Mouse (Mus musculus) bone marrow macrophage, adult 2 months (primary cell): ENCODE results near the gene Rab5c. TPM values are rescaled to one million over a fixed set of nuclear protein-coding genes. Genes with fewer than 3 reads are reported as not detected.

Experiments
- H3K27ac ChIP-seq: 2 replicates; pipeline ENCODE4 v1.5.1; 2012; ENCODE audit warnings: low read depth, low read length; ENCODE audit not compliant: insufficient read depth
- H3K4me1 ChIP-seq: 2 replicates; pipeline ENCODE4 v1.6.1; 2012; ENCODE audit warnings: low read length; ENCODE audit not compliant: control insufficient read depth, insufficient read depth
- H3K4me3 ChIP-seq: 2 replicates; pipeline ENCODE4 v1.5.1; 2012; ENCODE audit warnings: mild to moderate bottlenecking, low read length, moderate library complexity; ENCODE audit not compliant: insufficient read depth
- CTCF ChIP-seq: IDR thresholded peaks from 2 replicates; pipeline ENCODE4 v1.5.1; 2012; ENCODE audit warnings: low read depth, mild to moderate bottlenecking, low read length, moderate library complexity
- POLR2A ChIP-seq: IDR thresholded peaks from 2 replicates; pipeline ENCODE4 v1.6.1; 2012; ENCODE audit warnings: mild to moderate bottlenecking, low read depth, low read length, borderline replicate concordance
- polyA plus RNA-seq: library from polyadenylated mRNA; stranded (reverse); fragments of >200 nt; gene quantifications from 2 replicates; pipeline ENCODE4 v1.2.4, GENCODE M21; 2012; ENCODE audit not compliant: missing spikeins, insufficient read depth, insufficient read length

Gene Rab5c
- 269 and 300 TPM in 2 replicates for polyA plus RNA-seq

DNA sequence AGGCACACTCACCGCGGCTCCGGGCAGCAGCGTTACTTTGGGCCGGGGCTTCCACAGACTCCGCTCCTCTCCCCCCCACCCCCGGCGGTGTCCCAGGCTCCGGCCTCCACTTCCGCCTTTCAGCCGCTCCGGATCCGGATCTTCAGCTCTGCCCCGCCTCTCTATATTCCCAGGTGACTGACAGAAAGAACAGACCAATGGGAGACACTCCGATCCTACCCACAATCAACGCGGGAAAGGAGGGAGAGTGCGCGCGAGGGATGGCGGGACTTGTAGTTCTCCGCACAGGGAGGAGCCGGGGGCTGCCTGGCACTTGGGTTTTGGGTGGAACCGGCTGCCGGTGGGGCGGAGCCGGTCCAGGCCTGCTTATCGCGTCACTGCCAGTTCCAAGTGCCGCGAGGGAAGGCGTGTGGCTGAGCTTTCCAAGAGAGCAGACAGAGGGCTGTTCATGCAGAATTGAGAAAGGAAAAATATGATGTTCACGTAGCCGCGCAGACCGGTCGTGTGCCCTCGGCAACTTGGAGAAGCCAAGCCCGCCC, at the start of gene Rab5c:
TSS of gene Rab5c (minus strand) at position 150 of the 539 bp plus-strand sequence.
- H3K27ac ChIP-seq: peak within 1 kb of the TSS; percentile 80
- TF ChIP-seq POLR2A: no peak
- TF ChIP-seq CTCF: no peak
- peak within 1 kb of the TSS; percentile 93 for H3K4me3 ChIP-seq
- peaks cover 20% of the 10 kb centered on the region for H3K4me1 ChIP-seq

DNA sequence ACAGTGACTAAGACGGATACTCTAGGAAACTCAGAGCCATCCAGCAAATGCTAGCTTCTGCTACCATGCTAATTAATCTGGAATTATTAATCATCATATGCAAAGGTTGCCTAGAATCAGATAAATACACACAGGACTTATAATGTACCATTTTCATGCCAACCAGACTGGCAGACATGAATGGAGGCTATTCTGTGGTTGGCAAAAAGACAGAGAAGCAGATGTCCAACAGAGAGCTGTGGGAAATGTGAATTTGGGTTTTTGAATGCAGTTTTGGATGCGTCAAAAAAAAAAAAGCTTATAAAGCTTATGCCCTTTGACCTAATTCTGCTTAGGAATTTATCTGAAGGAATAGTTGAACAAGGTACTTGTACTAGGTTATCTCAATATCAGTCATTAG, 47.8 kb upstream of the Rab5c start:
- no peak for TF ChIP-seq POLR2A
- TF ChIP-seq CTCF: no peak

DNA sequence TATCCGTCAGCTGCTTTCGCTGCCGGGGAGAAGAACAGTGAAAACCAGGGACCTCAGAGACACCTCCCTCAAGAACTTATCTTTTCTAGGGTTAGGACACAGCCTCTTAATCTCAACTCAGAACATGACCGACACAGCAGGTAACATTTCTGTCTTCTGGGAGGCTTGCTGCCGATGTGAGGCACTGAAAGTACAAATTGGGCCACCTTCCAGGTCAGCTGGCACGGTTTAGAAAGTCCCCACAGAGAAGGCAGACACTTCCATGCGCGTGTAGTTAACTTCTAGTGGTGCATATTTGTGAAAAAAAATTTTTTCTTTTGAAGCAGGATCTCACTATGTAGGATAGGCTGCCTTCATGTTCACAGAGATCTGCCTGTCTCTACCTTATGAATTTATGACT, 46.3 kb upstream of the Rab5c start:
- no peak for TF ChIP-seq POLR2A
- TF ChIP-seq CTCF: no peak
- H3K4me1 ChIP-seq: no peaks in the 10 kb centered on the region
- no peak overlapping the region for H3K4me3 ChIP-seq
- no peak overlapping the region for H3K27ac ChIP-seq

More for the DNA sequence above, 47.8 kb upstream of the Rab5c start:
- Histone ChIP-seq H3K4me3 (no peak overlapping the region), H3K4me1 (no peaks in the 10 kb centered on the region), H3K27ac (no peak overlapping the region)

DNA sequence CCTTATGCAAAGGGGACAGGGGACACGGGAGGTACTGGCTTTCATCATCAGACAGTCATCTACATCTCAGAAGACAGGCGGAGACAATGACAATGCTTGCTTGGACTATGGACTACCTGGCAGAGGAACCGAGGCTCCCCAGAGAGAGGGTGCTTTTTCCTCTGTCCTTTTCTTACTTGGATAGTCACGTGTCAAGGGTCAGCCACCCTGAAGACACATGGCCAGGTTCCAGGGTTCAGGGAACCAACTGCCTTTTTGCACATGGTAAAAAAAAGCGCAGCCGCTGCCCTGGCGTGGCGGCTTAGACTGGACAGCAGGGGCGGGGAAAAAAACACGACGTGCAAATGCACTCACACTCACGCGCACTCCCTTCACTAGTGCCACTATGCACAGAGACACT, 44.6 kb upstream of the Rab5c start:
- Histone ChIP-seq H3K27ac (no peak overlapping the region), H3K4me3 (no peak overlapping the region), H3K4me1 (no peaks in the 10 kb centered on the region)
- no peak for TF ChIP-seq POLR2A
- no peak for TF ChIP-seq CTCF

DNA sequence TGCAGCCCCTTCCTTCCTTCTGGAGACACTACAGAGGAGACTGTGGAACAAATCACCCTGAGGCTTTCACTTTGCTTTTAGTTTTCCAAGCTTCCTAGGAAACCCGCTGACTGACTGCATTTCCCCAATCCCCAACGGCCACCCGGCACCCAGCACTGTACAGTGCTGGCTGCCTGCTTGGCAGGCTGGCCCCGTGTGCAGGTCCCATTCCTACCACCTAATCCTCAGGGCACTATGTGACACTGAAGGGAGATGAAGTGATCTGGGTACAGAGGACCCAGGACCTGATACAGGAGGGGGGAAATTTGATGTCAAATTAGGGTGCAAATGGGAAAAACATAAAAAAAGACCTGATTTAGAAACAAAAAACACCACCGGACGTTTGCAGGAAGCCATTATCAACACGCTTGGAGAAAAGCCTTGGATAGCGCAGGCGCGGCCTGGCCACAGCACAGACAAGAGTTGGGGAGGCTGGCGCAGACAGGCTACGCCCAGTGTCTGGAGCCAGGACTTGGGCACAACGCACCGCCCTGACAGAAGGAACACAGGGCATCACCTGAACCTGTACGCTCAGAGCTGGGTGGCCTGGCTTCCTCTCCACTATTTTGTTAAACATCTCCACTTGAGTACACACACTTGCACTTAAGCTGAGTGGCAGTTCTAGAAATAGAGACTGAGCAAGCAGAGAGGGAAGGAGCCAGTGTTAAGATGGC, 43.9 kb upstream of the Rab5c start:
- no peak for TF ChIP-seq CTCF
- no peak for TF ChIP-seq POLR2A
- Histone ChIP-seq H3K4me1 (no peaks in the 10 kb centered on the region), H3K27ac (no peak overlapping the region), H3K4me3 (no peak overlapping the region)

DNA sequence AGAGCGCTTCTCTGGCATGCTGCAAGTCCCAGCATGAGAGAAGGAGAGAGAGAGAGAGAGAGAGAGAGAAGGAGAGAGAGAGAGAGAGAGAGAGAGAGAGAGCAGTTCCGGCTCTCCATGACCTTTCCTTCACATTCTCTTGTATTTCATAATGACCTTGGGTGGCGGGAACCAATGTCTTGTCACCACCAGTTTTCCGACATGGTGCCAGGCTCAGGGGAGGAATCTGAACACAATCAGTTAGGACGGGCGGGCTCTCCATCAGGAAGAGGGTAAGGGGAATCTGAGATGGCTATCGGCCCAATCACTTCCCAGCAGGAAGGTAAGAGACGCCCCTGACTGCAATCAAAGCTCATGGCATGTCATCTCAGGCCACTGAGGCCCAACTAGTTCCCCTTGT, 42.2 kb upstream of the Rab5c start:
- Histone ChIP-seq H3K4me1 (peaks cover 11% of the 10 kb centered on the region), H3K27ac (no peak overlapping the region), H3K4me3 (no peak overlapping the region)
- TF ChIP-seq POLR2A (no peak), CTCF (no peak)

DNA sequence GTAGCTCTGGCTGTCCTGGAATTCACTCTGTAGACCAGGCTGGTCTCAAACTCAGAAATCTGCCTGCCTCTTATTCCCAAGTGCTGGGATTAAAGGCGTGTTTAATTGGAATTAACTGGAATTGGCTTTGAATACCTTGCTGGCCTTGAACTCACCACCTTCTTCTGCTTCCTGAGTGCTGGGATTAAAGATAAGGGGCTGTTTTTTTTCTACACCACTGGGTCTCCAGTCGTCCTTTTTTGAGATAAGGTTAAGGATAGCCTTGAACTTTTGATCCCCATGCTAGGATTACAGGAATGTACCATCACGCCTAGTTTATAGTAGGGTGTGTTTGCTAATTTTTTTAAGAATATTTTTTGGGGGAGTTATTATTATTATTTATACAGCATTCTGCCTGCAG, 40.1 kb upstream of the Rab5c start:
- no peak overlapping the region for H3K27ac ChIP-seq
- no peak overlapping the region for H3K4me3 ChIP-seq
- TF ChIP-seq POLR2A (no peak), CTCF (no peak)
- H3K4me1 ChIP-seq: peaks cover 14% of the 10 kb centered on the region

DNA sequence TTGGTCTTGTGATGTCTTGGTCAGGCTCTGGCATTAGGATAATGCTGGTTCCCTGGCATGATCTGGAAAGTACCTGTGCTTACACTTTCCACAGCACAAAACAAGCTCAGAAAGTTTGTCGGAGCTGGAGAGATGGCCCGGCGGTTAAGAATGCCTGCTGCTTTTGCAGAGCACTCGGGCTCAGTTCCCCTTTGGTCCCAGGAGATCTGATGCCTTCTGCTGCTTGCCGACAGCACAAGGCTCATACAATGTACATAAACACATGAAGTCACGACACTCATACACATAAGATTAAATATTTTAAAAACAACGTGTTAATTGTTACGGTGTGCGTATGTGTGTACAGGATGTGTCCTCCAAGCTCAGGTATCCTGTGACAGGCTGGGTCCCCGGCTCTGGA, 37.9 kb upstream of the Rab5c start:
- TF ChIP-seq CTCF (no peak), POLR2A (no peak)
- H3K4me3 ChIP-seq: no peak overlapping the region
- no peak overlapping the region; the same call in 1 of the 2 replicates for H3K27ac ChIP-seq
- peaks cover 14% of the 10 kb centered on the region for H3K4me1 ChIP-seq

DNA sequence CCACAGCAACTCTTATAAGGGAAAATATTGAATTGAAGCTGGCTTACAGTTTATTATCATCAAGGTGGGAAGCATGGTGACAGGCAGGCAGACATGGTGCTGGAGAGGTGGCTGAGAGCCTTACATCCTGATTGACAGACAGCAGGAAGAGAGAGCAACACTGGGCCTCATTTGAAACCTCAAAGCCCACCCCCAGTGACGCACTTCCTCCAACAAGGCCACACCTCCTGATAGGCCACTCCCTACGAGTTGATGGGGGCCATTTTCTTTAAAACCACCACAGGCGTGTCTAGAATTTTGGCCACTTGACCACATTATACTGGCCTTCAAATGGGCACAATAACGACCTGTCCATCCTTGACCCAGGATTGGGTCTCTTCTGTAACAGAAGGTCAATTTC, 36.2 kb upstream of the Rab5c start:
- TF ChIP-seq POLR2A (no peak), CTCF (no peak)
- Histone ChIP-seq H3K27ac (no peak overlapping the region), H3K4me3 (no peak overlapping the region), H3K4me1 (peaks cover 19% of the 10 kb centered on the region)

DNA sequence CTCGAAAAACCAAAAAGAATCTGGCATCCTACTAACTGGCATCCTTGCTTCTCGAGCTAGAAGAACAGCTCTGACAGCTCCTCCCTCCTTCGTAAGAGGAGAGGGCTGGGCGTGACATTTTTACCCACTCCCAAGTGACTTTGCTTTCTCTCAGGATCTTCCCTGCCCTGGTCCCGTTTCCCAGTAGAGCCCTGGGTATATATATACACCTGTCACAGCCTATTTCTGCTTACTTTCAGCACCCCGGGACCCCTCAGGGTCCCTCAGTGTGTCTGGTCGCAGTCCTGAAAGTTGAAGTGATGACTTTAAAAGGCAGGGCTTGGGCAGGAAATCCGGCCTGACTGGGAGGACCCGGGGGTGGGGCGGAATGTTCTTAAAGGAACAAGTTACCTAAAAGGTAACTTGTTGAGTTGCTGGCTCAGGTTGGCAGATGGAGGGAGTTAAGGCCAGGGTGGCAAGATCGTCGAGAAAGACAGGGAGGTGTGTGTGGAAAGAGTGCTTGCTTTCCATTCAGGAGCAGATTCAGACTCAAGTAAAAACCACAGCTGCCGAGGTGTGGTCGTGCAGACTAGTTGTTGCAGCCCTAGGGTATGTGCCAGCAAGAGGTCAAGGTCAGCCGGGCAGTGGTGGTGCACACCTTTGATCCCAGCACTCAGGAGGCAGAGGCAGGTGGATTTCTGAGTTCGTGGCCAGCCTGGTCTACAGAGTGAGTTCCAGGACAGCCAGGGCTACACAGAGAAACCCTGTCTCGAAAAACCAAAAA, 32.8 kb upstream of the Rab5c start, which contains the start of gene Ghdc:
TSS of gene Ghdc (minus strand) at position 312 of the 763 bp plus-strand sequence.
- peak within 1 kb of the TSS; percentile 37; the same call in 1 of the 2 replicates for H3K27ac ChIP-seq
- no peak for TF ChIP-seq POLR2A
- no peak for TF ChIP-seq CTCF
- peak within 1 kb of the TSS; percentile 72 for H3K4me3 ChIP-seq
- H3K4me1 ChIP-seq: peaks cover 11% of the 10 kb centered on the region
